Mouse (Mus musculus) liver, adult 2 months (tissue): ENCODE results near the gene Gm5141. TPM values are rescaled to one million over a fixed set of nuclear protein-coding genes. Genes with fewer than 3 reads are reported as not detected.
A peak's percentile ranks its signal among the peaks of the same experiment; 100 is the strongest.
"Not testable (repeated sequence)": the region's sequence is repeated elsewhere in the genome, so short reads cannot be mapped to it uniquely, and the experiment has no call there.

Source experiments
- DNase-seq: peaks from one replicate; pipeline ENCODE4 v3.0.0-alpha.2; 2011; ENCODE audit warnings: low read depth, low spot score; ENCODE audit errors: extremely low read depth
- H3K27ac ChIP-seq: fragments of 200-500 bp; replicated peaks from 2 replicates; pipeline ENCODE4 v1.5.1; 2012; ENCODE audit warnings: low read depth, mild to moderate bottlenecking, control low read depth, inconsistent platforms, low read length; ENCODE audit not compliant: insufficient read depth
- H3K27me3 ChIP-seq: fragments of 200-500 bp; 2 replicates; pipeline ENCODE4 v1.6.1; 2012; ENCODE audit warnings: mild to moderate bottlenecking, moderate library complexity, low read length, inconsistent platforms; ENCODE audit not compliant: control insufficient read depth, insufficient read depth
- H3K36me3 ChIP-seq: fragments of 200-500 bp; 2 replicates; pipeline ENCODE4 v1.6.1; 2012; ENCODE audit warnings: low read length, inconsistent platforms; ENCODE audit not compliant: control insufficient read depth, insufficient read depth
- H3K4me1 ChIP-seq: fragments of 200-500 bp; 2 replicates; pipeline ENCODE4 v1.6.1; 2011; ENCODE audit warnings: low read length; ENCODE audit not compliant: control insufficient read depth, insufficient read depth
- H3K4me3 ChIP-seq: fragments of 200-500 bp; 2 replicates; pipeline ENCODE4 v1.5.1; 2011; ENCODE audit warnings: low read depth, mild to moderate bottlenecking, control low read depth, low read length, moderate library complexity; ENCODE audit not compliant: insufficient read depth
- H3K79me2 ChIP-seq: fragments of 200-500 bp; 2 replicates; pipeline ENCODE4 v1.6.1; 2012; ENCODE audit warnings: inconsistent platforms, mild to moderate bottlenecking, low read length, moderate library complexity; ENCODE audit not compliant: control insufficient read depth, insufficient read depth
- H3K9ac ChIP-seq: fragments of 200-500 bp; 2 replicates; pipeline ENCODE4 v1.6.1; 2012; ENCODE audit warnings: low read depth, mild to moderate bottlenecking, control low read depth, inconsistent platforms, low read length
- CTCF ChIP-seq: fragments of 200-500 bp; IDR thresholded peaks from 2 replicates; pipeline ENCODE4 v1.5.1; 2011; ENCODE audit warnings: low read depth, low read length, control low read depth
- POLR2A ChIP-seq: fragments of 200-500 bp; IDR thresholded peaks from 2 replicates; pipeline ENCODE4 v1.6.1; 2011; ENCODE audit warnings: low read length, control low read depth; ENCODE audit not compliant: insufficient read depth; ENCODE audit errors: extremely low read depth
- WGBS: fragments of 180-500 bp; shearing (Covaris S2); methylation state at CpG from one replicate; pipeline ENCODE4 v1.1.7; 2018; 5-methylcytosine and 5-hydroxymethylcytosine counted together
- polyA plus RNA-seq: library from polyadenylated mRNA; depleted of rRNA; stranded (reverse); fragments of >200 nt; gene quantifications from 2 replicates; pipeline ENCODE4 v1.2.3, GENCODE M21; 2012; rRNA removed
- total RNA-seq: library from RNA; depleted of rRNA; stranded (reverse); fragments of >200 nt; gene quantifications from 2 replicates; pipeline ENCODE4 v1.2.3, GENCODE M21; 2014; rRNA removed

The Gm5141 gene
- total RNA-seq (0.40 and 0.46 TPM in 2 replicates), polyA plus RNA-seq (not detected in 2 replicates)

DNA sequence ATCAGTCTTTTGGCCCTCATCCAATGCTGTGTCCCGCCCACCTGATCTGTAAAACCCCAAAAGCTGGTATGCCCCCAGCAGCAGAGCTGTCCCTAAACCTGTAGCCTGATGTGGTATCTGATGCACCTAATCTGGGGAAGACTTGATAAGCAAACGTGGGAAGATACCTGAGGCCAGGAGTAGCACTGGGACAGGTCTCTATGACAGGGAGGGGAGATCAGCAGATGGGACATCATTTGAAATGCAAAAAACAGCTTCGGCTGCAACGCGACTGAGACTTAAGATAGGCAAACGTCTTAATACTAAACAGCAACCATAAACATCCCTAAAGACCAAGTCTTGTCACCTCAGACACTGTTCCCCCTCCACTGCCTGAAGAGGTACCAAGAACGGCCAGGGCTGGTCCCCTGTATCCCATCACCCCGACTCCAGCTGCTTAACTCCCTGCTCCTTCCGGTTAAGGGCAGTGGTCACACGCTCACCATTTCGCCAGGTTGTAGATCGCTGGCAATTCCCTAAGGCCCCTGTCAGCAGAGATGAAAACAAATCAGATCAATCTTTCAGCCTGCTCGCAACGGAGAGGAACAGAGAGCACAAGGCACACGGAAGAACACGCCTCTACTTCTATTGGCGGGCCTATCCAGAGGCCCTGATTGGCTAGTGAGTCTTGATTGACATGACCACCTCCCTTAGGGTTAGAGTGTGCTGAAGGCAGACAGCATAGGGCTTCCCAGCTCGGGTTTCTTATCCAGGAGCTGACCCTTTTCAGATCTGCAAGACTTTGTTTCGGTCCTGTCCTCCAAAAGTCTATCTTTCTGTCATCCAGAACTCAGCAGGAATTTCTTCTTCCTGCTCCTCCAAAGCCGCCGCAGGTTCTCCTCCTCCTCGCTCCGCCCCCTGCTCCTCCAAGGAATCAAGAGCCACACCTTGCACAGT lies at the start of gene Gm5141:
Gm5141 (minus strand) TSS at position 610 of the 936 bp plus-strand sequence.
- H3K4me1 ChIP-seq = not testable (repeated sequence)
- WGBS = 8% methylated on average over 22 of the region's 23 CpGs
- peak within 1 kb of the TSS; percentile 67 for H3K9ac ChIP-seq

GRCm38 (mm10) chr13:62833341-62833740 lies 47.7 kb upstream of the Gm5141 start:
- H3K36me3 ChIP-seq = no peaks in the 10 kb centered on the region
- H3K4me3 ChIP-seq = no peak overlapping the region
- no peaks in the 10 kb centered on the region for H3K4me1 ChIP-seq
- no peaks in the 10 kb centered on the region for H3K79me2 ChIP-seq
- no peak overlapping the region for H3K9ac ChIP-seq
- no peaks in the 10 kb centered on the region for H3K27me3 ChIP-seq
- 59% methylated on average over 4 of the region's 4 CpGs for WGBS
- no peak for DNase-seq
- no peak overlapping the region for H3K27ac ChIP-seq
- TF ChIP-seq CTCF = no peak
- no peak for TF ChIP-seq POLR2A

More for the DNA sequence above, at the start of gene Gm5141:
- H3K27me3 ChIP-seq, H3K36me3 ChIP-seq, H3K79me2 ChIP-seq, H3K27ac ChIP-seq: not testable (repeated sequence)
- H3K4me3 ChIP-seq = peak within 1 kb of the TSS; percentile 41
- peak; percentile 0 for DNase-seq

- H3K4me1 ChIP-seq = no peaks in the 10 kb centered on the region
- H3K36me3 ChIP-seq = no peaks in the 10 kb centered on the region
- H3K27ac ChIP-seq = no peak overlapping the region
- WGBS = 64% methylated on average over 2 of the region's 2 CpGs
- H3K4me3 ChIP-seq = no peak overlapping the region
- no peak for DNase-seq
- H3K79me2 ChIP-seq = no peaks in the 10 kb centered on the region
- no peaks in the 10 kb centered on the region for H3K27me3 ChIP-seq
- TF ChIP-seq CTCF = no peak
- TF ChIP-seq POLR2A = no peak
- H3K9ac ChIP-seq = no peak overlapping the region
Measured at GRCm38 (mm10) chr13:62832239-62832638, 46.6 kb upstream of the Gm5141 start.

- not testable (repeated sequence) for H3K27ac ChIP-seq, H3K9ac ChIP-seq, H3K4me3 ChIP-seq, H3K4me1 ChIP-seq, H3K27me3 ChIP-seq, DNase-seq, H3K79me2 ChIP-seq, H3K36me3 ChIP-seq
- 86% methylated on average over 3 of the region's 3 CpGs for WGBS
Measured at GRCm38 (mm10) chr13:62815705-62816104, 30.1 kb upstream of the Gm5141 start.

DNA sequence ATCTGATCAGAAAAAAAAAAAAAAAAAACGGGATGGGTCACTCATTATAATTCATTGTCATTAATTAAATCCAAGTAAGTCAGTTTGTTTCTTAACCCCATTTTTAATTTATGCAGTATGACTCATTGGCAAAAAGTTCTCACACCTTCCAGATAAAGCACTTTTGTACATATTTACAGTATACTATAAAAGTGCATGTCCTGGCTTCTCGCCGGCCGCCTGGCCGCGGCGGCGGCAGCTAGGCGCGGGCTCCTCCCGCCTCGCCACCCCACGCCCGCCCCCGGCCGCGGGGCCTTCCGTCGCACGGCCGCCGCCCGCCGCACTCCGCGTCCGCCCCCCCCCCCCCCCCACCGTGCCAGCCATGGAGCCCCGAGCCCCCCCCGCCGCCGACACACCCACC lies 27.1 kb upstream of the Gm5141 start:
- Histone ChIP-seq H3K27me3 (no peaks in the 10 kb centered on the region), H3K4me1 (no peaks in the 10 kb centered on the region), H3K9ac (no peak overlapping the region), H3K4me3 (peak overlapping the region; percentile 40; the same call in 1 of the 2 replicates), H3K79me2 (no peaks in the 10 kb centered on the region), H3K36me3 (no peaks in the 10 kb centered on the region), H3K27ac (no peak overlapping the region)
- no peak for DNase-seq
- TF ChIP-seq POLR2A = no peak
- TF ChIP-seq CTCF = no peak
- 13% methylated on average over 27 of the region's 32 CpGs for WGBS

DNA sequence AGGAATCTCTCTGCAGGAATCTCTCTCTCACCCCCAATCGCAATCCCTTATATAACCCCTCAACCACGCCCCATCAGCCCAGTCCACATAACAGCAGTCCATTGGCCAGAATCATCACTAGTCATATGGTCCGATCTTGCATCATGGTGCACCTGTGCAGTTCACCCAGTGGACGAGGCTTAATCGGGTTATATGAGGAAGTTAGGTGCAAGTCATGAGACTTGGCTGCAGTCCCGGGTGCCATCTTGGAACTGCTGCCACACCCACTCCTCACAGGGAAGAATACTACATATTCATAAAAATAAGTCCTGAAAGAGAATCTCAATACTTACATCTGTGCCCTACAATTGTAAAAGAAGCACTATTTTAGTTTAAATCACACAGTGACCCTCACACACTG lies 22.4 kb upstream of the Gm5141 start:
- H3K9ac ChIP-seq, H3K27ac ChIP-seq, H3K4me1 ChIP-seq, H3K79me2 ChIP-seq, H3K4me3 ChIP-seq, DNase-seq, H3K36me3 ChIP-seq, H3K27me3 ChIP-seq: not testable (repeated sequence)
- WGBS = 79% methylated on average over 6 of the region's 6 CpGs

DNA sequence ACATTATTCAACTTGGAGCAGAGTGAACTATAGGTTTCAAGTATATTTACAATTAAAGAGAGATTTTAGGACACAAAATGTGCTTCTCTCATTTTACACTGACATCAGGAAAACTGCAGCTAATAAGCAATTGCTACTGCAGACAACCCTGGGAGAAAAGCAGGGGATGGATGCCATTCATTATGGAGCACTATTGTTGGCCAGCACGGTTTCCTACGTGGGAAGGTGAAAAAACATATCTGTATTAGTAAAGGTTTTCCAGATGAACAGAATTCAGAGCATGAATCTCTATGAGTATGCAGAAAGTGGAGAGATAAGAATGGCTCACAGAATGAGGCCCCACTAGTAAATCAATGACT lies 506 bp upstream of the Gm5141 start:
- not testable (repeated sequence) for H3K27me3 ChIP-seq, H3K27ac ChIP-seq, H3K36me3 ChIP-seq, H3K79me2 ChIP-seq, H3K4me1 ChIP-seq, DNase-seq, H3K4me3 ChIP-seq, H3K9ac ChIP-seq
- WGBS = 37% methylated on average over 2 of the region's 2 CpGs
